Mouse (Mus musculus) cortical plate, adult 2 months (tissue): ENCODE measurements at regions not wholly inside any gene's neighbourhood (a gene's known extent, or its start where the extent isn't known, plus 50 kb on each side); places are given as distances from the start of the nearest gene placed in this dataset.

Experiments used
- CTCF ChIP-seq: fragments of 200-500 bp; IDR thresholded peaks from 2 replicates; pipeline ENCODE4 v1.5.1; 2011; ENCODE audit warnings: mild to moderate bottlenecking, control low read depth, low read length; ENCODE audit not compliant: insufficient read depth; ENCODE audit errors: extremely low read depth
- POLR2A ChIP-seq: fragments of 200-500 bp; IDR thresholded peaks from 2 replicates; pipeline ENCODE4 v1.6.1; 2011; ENCODE audit warnings: mild to moderate bottlenecking, low read length, control low read depth; ENCODE audit not compliant: insufficient read depth; ENCODE audit errors: extremely low read depth

GRCm38 (mm10) chr17:14532979-14533314 lies 161.1 kb downstream of the Thbs2 start:
- no peak for TF ChIP-seq POLR2A
- no peak for TF ChIP-seq CTCF
